Mouse (Mus musculus) bone marrow macrophage, adult 2 months (primary cell): ENCODE measurements around the gene Rhou. TPM values are rescaled to one million over a fixed set of nuclear protein-coding genes. Genes with fewer than 3 reads are reported as not detected.

Source experiments
- H3K27ac ChIP-seq: 2 replicates; pipeline ENCODE4 v1.5.1; 2012; ENCODE audit warnings: low read depth, low read length; ENCODE audit not compliant: insufficient read depth
- H3K4me1 ChIP-seq: 2 replicates; pipeline ENCODE4 v1.6.1; 2012; ENCODE audit warnings: low read length; ENCODE audit not compliant: control insufficient read depth, insufficient read depth
- H3K4me3 ChIP-seq: 2 replicates; pipeline ENCODE4 v1.5.1; 2012; ENCODE audit warnings: mild to moderate bottlenecking, low read length, moderate library complexity; ENCODE audit not compliant: insufficient read depth
- CTCF ChIP-seq: IDR thresholded peaks from 2 replicates; pipeline ENCODE4 v1.5.1; 2012; ENCODE audit warnings: low read depth, mild to moderate bottlenecking, low read length, moderate library complexity
- POLR2A ChIP-seq: IDR thresholded peaks from 2 replicates; pipeline ENCODE4 v1.6.1; 2012; ENCODE audit warnings: mild to moderate bottlenecking, low read depth, low read length, borderline replicate concordance
- polyA plus RNA-seq: library from polyadenylated mRNA; stranded (reverse); fragments of >200 nt; gene quantifications from 2 replicates; pipeline ENCODE4 v1.2.4, GENCODE M21; 2012; ENCODE audit not compliant: missing spikeins, insufficient read depth, insufficient read length

Gene Rhou
- polyA plus RNA-seq, 1 experiment: 0.21 TPM

DNA sequence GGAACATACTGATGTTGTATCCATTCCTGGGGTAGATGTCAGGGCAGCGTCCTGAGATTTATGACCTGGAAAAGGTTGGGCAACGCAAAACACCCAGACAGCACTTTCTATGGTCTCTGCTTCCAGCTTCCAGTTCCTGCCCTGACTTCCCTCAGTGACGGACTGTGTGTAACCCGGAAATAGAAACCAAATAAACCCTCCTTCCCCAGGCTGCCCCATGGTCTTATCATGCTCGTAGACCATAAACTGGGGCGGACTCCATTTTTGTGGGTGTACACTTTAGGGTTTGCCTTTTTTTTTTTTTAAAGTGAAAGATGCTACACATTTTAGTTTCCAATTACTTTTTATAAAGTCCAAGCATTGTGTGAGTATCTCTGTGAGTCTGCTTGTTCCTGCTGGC lies 11.9 kb downstream of the Rhou start:
- H3K4me3 ChIP-seq: no peak overlapping the region
- TF ChIP-seq CTCF (no peak), POLR2A (no peak)

DNA sequence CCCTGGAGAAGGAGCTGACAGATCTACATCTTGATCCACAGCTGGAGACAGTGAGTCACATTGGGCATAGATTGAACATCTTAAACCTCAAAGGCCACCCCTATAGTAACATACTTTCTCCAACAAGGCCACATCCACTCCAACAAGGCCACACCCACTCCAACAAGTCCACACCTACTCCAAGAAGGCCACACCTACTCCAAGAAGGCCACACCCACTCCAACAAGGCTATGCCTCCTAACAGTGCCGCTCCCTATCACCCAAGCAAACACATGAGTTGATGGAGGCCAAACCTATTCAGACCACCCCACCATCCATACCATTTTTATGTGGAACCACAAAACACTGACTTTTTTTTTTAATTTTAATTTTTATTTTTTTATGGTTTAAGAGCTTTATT lies 13.1 kb downstream of the Rhou start:
- Histone ChIP-seq H3K4me1 (peaks cover 10% of the 10 kb centered on the region), H3K4me3 (no peak overlapping the region), H3K27ac (no peak overlapping the region)
- TF ChIP-seq CTCF (no peak), POLR2A (no peak)

More for the DNA sequence above, 11.9 kb downstream of the Rhou start:
- Histone ChIP-seq H3K4me1 (0 out of 2 replicates have a peak, but pooled peaks cover 2% of the 10 kb centered on the region), H3K27ac (no peak overlapping the region)

DNA sequence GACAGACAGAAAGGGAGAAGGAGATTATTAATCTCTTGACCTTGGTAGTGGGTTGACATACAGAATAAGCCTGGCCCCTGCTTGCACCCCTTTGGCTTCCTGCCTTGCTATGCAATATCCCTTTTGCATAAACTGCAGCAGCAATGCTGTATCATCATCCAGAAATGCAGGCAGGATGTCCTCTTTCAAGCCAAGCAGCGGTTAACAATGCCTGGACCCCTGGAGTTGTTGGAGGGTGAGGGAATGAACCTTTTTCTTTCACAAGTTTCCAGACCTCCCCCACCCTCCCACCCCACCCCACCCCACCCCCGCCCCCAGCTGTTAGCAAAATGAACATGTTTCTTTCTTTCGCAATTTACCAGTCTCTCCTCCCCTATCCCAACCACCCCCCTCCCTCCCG lies 15.0 kb downstream of the Rhou start:
- H3K4me1 ChIP-seq: peaks cover 12% of the 10 kb centered on the region
- H3K4me3 ChIP-seq: no peak overlapping the region
- H3K27ac ChIP-seq: no peak overlapping the region
- TF ChIP-seq CTCF (no peak), POLR2A (no peak)

DNA sequence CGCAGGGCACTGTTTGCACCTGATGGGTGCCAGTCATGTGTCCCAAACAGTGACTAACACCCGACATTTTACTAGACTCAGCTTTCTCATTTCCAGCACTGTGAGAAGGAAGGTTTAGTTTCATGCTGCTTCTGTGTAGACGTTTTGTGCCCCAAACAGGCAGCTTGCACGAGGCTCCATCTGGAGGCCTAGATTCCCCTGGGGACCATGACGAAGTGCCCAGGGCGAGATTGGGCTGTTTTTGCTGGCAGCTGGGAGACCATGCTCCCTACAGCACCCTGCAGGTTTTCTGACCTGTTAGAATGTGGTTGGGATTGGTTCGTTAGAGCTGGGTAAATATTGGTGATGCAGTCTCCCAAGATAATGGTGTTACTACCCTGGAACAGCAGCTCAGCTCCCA lies 17.0 kb downstream of the Rhou start:
- Histone ChIP-seq H3K4me1 (peaks cover 12% of the 10 kb centered on the region), H3K27ac (no peak overlapping the region), H3K4me3 (no peak overlapping the region)
- no peak for TF ChIP-seq CTCF

DNA sequence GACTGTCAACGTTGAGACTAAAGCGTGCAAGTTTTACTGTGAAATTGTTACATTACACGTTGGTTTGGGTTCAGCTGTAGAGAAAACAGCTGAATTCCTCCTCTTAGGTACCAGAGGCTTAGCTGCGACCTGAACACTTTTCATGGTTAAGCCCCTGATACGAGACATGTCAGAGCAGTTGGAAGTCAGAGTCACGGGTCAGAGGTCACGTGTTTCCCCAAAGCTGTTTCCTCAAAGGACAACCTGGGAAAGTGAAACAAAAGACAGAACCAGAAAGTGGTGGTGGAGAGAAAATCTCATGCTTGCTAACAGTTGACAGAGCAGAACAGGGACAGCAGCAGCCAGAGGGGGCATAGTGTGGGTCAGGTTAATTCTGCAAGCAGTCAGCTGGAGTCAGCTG lies 17.7 kb downstream of the Rhou start:
- Histone ChIP-seq H3K4me3 (no peak overlapping the region), H3K27ac (no peak overlapping the region), H3K4me1 (peaks cover 12% of the 10 kb centered on the region)
- TF ChIP-seq POLR2A (no peak), CTCF (no peak)

DNA sequence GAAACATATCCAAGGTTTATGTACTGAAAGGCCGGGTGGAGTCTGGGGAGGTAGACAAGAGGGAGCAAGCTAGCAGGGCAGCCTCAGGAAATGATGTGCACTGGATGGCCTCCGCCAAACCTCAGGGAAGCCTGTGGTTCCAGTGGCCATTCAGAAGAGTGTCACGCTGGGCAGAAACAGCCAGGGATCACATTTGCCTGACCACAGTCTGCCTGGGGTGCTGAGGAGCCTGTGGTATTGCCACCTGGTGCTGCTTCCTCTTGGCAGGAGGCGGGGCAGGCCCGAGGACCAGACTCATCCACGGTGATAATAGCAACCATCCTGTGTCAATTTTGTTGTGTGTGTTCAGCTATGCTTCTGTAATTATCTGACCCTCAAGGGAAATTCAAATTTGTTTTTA lies 18.9 kb downstream of the Rhou start:
- no peak overlapping the region for H3K4me3 ChIP-seq
- no peak overlapping the region for H3K27ac ChIP-seq
- TF ChIP-seq CTCF (no peak), POLR2A (no peak)
- H3K4me1 ChIP-seq: peaks cover 12% of the 10 kb centered on the region

DNA sequence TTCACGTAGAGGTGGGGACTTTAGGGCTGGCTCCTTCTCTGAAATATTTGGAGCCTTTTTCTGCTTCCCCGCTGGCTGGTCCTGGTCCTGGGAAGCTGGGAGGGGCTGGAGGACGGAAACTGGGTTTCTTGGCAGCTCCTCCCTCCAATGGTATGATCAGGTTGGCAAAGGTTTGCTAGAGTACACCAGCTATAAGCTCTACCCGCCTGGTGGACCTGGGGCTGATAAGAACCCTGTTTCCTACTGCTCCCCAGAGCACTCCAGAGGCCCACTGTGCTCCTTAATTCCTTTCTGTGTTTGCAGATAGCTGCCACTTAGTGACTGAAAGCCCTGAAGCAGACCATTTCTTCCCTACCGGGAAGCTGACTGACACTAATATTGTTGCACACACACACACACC lies 21.9 kb downstream of the Rhou start:
- Histone ChIP-seq H3K4me3 (no peak overlapping the region), H3K27ac (no peak overlapping the region), H3K4me1 (peaks cover 13% of the 10 kb centered on the region)
- TF ChIP-seq POLR2A: no peak
- TF ChIP-seq CTCF: no peak

DNA sequence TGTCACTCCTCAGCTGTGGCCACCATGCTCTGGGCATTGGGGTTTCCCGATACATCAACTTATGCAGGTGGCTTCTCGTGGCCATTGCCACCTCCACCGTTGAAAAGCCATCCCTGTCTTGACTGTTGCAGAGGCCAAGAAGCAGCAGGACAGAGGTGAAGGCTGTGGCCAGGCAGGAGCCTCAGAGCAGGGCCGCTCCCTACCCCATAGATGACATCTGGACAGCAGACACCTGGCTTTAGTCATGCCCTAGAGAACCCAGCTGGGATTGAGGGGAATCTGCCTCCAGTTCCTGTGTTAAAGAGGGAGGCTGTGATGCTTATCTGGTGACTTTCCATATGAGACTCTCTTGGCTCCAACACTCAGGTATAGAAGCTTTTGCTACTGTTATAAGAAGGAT lies 24.7 kb downstream of the Rhou start:
- Histone ChIP-seq H3K4me3 (no peak overlapping the region), H3K27ac (no peak overlapping the region), H3K4me1 (peaks cover 2% of the 10 kb centered on the region; the same call in 1 of the 2 replicates)
- no peak for TF ChIP-seq POLR2A
- no peak for TF ChIP-seq CTCF

DNA sequence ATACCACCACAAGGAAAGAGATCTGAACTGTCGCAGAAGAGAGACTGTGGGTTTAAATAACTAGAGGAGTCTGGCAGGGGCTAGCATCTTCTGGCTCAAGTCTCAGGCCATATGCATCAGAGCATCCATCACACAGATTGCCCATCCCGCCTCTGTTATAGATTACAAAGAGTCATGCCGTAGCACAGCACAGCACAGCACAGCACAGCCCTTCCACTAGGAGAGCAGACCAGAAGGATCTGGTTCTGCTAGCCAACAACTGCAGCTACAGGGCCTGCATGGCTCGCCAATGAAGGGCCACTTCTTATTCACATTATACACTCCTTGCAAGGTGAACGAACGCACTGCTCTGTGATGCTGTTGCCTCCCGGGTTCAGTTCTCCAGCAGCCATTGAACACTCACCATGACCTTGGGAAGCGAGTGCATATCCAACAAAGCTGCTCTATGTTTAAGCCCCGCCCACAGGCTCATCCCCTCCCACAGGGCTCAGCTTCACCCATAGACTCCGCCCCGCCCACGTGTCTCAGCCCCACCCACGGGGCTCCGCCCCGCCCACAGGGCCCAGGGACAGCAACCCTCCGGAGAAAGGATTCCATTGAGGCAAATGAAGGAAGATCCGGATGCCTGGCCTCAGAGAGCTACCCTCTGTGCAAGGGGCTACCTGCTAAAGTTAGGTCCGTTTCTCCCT lies 28.5 kb downstream of the Rhou start:
- peaks cover 2% of the 10 kb centered on the region; the same call in 1 of the 2 replicates for H3K4me1 ChIP-seq
- TF ChIP-seq POLR2A (no peak), CTCF (no peak)
- no peak overlapping the region for H3K4me3 ChIP-seq
- no peak overlapping the region for H3K27ac ChIP-seq

DNA sequence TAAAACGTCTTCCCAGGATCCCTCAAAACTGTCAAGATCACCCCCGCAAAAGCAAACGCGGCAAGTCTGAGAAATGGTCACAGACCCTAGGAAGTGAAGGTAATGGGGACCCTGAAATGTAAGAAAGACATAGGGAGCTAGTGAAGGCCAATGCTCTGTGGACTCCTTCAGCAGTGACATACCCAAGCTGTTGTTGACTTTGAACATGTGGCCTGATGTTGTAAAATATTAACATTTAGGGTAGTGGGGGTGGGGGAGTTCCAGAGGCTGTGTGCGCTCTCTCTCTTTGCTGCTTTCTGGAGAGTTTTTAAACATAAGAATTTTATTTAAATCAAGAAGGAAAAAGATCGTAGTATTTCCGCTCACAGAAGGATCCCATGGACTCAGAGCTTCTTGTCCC lies 29.6 kb downstream of the Rhou start:
- TF ChIP-seq POLR2A: no peak
- no peak for TF ChIP-seq CTCF
- Histone ChIP-seq H3K27ac (no peak overlapping the region), H3K4me3 (no peak overlapping the region), H3K4me1 (peaks cover 2% of the 10 kb centered on the region; the same call in 1 of the 2 replicates)
